Mouse (Mus musculus) liver, embryonic 14.5 days (tissue): ENCODE measurements around the gene Cacna2d2. TPM values are rescaled to one million over a fixed set of nuclear protein-coding genes. Genes with fewer than 3 reads are reported as not detected.
A peak's percentile ranks its signal among the peaks of the same experiment; 100 is the strongest.

Experiments used
- ATAC-seq: fragments of 200-750 bp; cut with Nextera tagmentation; 2 replicates; pipeline ENCODE4 v1.8.0; 2017; ENCODE audit warnings: moderate number of reproducible peaks, mild to moderate bottlenecking, moderate library complexity; ENCODE audit not compliant: insufficient read depth
- DNase-seq, 3 experiments: peaks; one replicate each; pipeline ENCODE4 v3.0.0-alpha.2; 2012 to 2013; ENCODE audit warnings: low read depth in 3 of 3, low spot score in 3 of 3
- H3K27ac ChIP-seq: fragments of 300-500 bp; sonication (generic); 2 replicates; pipeline ENCODE4 v1.5.1; 2014; ENCODE audit warnings: moderate library complexity, mild to moderate bottlenecking, control low read depth, inconsistent platforms
- H3K27me3 ChIP-seq: fragments of 300-500 bp; sonication (generic); 2 replicates; pipeline ENCODE4 v1.6.1; 2014; ENCODE audit warnings: mild to moderate bottlenecking, low read length, moderate library complexity; ENCODE audit not compliant: control insufficient read depth, insufficient read depth
- H3K36me3 ChIP-seq: fragments of 300-500 bp; sonication (generic); replicated peaks from 2 replicates; pipeline ENCODE4 v1.6.1; 2014; ENCODE audit warnings: low read depth; ENCODE audit not compliant: control insufficient read depth, insufficient read depth
- H3K4me1 ChIP-seq, 2 experiments: fragments of 200-500 bp in 1 of 2; fragments of 300-500 bp in 1 of 2; sonication (generic) in 1 of 2; replicated peaks; 2 replicates each; pipeline ENCODE4 v1.6.1; 2012 to 2014; ENCODE audit warnings: antibody characterized with exemption in 1 of 2, inconsistent platforms in 1 of 2, low read length in 1 of 2; ENCODE audit not compliant: control insufficient read depth in 2 of 2, insufficient read depth in 2 of 2
- H3K4me2 ChIP-seq: fragments of 300-500 bp; sonication (generic); 2 replicates; pipeline ENCODE4 v1.6.1; 2014; ENCODE audit warnings: low read depth, mild to moderate bottlenecking, control low read depth, moderate library complexity
- H3K4me3 ChIP-seq, 2 experiments: fragments of 200-500 bp in 1 of 2; fragments of 300-500 bp in 1 of 2; sonication (generic) in 1 of 2; 2 replicates each; pipeline ENCODE4 v1.5.1; 2012 to 2014; ENCODE audit warnings: low read depth in 2 of 2, low read length in 2 of 2, mild to moderate bottlenecking in 2 of 2, control low read depth in 1 of 2, inconsistent platforms in 1 of 2, moderate library complexity in 1 of 2; ENCODE audit not compliant: insufficient read depth in 1 of 2
- H3K9ac ChIP-seq: fragments of 300-500 bp; sonication (generic); replicated peaks from 2 replicates; pipeline ENCODE4 v1.6.1; 2014; ENCODE audit warnings: mild to moderate bottlenecking, control low read depth, moderate library complexity
- H3K9me3 ChIP-seq: fragments of 300-500 bp; sonication (generic); 2 replicates; pipeline ENCODE4 v1.6.1; 2016; ENCODE audit warnings: low read length, mixed read lengths; ENCODE audit not compliant: control insufficient read depth
- CTCF ChIP-seq: IDR thresholded peaks from 2 replicates; pipeline ENCODE4 v1.5.1; 2016; ENCODE audit warnings: antibody characterized with exemption, low read depth, control low read depth
- EP300 ChIP-seq: IDR thresholded peaks from 2 replicates; pipeline ENCODE4 v1.6.1; 2016; ENCODE audit warnings: antibody characterized with exemption, low read depth
- WGBS: fragments of 180-500 bp; shearing (Covaris S2); extraction: QIAGEN DNeasy Blood & Tissue Kit; methylation state at CpG from one replicate; pipeline ENCODE4 v1.1.7; 2014; ENCODE audit not compliant: insufficient replicate concordance; 5-methylcytosine and 5-hydroxymethylcytosine counted together
- polyA plus RNA-seq, 2 experiments: library from polyadenylated mRNA; depleted of rRNA in 1 of 2; stranded (reverse) in 1 of 2; unstranded in 1 of 2; fragments of >200 nt; fragmentation: Nextera tagmentation in 1 of 2; extraction: Ambion mirVana in 1 of 2; gene quantifications; 2 replicates each; pipeline versions ENCODE4 v1.2.1 to v1.2.3; 2012 to 2014

The Cacna2d2 gene
- polyA plus RNA-seq, 2 experiments: 0.06 TPM; not detected in 1

GRCm38 (mm10) chr9:107474016-107474415 lies 74.6 kb downstream of the Cacna2d2 start:
- Histone ChIP-seq H3K9me3 (no peaks in the 10 kb centered on the region), H3K4me3 (no peak overlapping the region), H3K4me1 (no peaks in the 10 kb centered on the region), H3K9ac (no peak overlapping the region), H3K27ac (no peak overlapping the region), H3K4me2 (no peak overlapping the region), H3K27me3 (no peaks in the 10 kb centered on the region), H3K36me3 (no peaks in the 10 kb centered on the region)
- TF ChIP-seq CTCF (no peak), EP300 (no peak)
- no peak for DNase-seq
- no peak for ATAC-seq
- 42% methylated on average over 1 of the region's 1 CpGs for WGBS

- Histone ChIP-seq H3K4me1 (no peaks in the 10 kb centered on the region; a peak in 2 of 4 replicates), H3K4me3 (no peak overlapping the region), H3K27me3 (no peaks in the 10 kb centered on the region), H3K9ac (no peak overlapping the region), H3K9me3 (no peaks in the 10 kb centered on the region), H3K36me3 (no peaks in the 10 kb centered on the region), H3K27ac (no peak overlapping the region), H3K4me2 (no peak overlapping the region)
- 39% methylated on average over 5 of the region's 5 CpGs for WGBS
- no peak for DNase-seq
- TF ChIP-seq EP300: no peak
- TF ChIP-seq CTCF: peak; percentile 62
- no peak for ATAC-seq
These were observed 79.6 kb downstream of the Cacna2d2 start for GRCm38 (mm10) chr9:107478979-107479378.

GRCm38 (mm10) chr9:107479593-107479992 lies 80.2 kb downstream of the Cacna2d2 start:
- no peak overlapping the region for H3K4me3 ChIP-seq
- no peak for DNase-seq
- no peak overlapping the region for H3K4me2 ChIP-seq
- no peak overlapping the region for H3K9ac ChIP-seq
- WGBS: 24% methylated on average over 14 of the region's 14 CpGs
- TF ChIP-seq EP300 (no peak), CTCF (no peak)
- no peak overlapping the region for H3K27ac ChIP-seq
- ATAC-seq: no peak
- H3K27me3 ChIP-seq: no peaks in the 10 kb centered on the region
- H3K36me3 ChIP-seq: no peaks in the 10 kb centered on the region
- H3K4me1 ChIP-seq: no peaks in the 10 kb centered on the region; a peak in 2 of 4 replicates
- no peaks in the 10 kb centered on the region for H3K9me3 ChIP-seq

GRCm38 (mm10) chr9:107480477-107481069 lies 81.2 kb downstream of the Cacna2d2 start:
- TF ChIP-seq EP300 (no peak), CTCF (no peak)
- ATAC-seq (no peak), DNase-seq (no peak)
- H3K27ac ChIP-seq: no peak overlapping the region
- no peak overlapping the region for H3K9ac ChIP-seq
- no peak overlapping the region for H3K4me2 ChIP-seq
- H3K9me3 ChIP-seq: no peaks in the 10 kb centered on the region
- no peak overlapping the region for H3K4me3 ChIP-seq
- H3K27me3 ChIP-seq: no peaks in the 10 kb centered on the region
- no peaks in the 10 kb centered on the region; a peak in 2 of 4 replicates for H3K4me1 ChIP-seq
- WGBS: 28% methylated on average over 9 of the region's 9 CpGs
- H3K36me3 ChIP-seq: no peaks in the 10 kb centered on the region

- Histone ChIP-seq H3K9ac (no peak overlapping the region), H3K27me3 (no peaks in the 10 kb centered on the region), H3K4me3 (no peak overlapping the region), H3K36me3 (no peaks in the 10 kb centered on the region), H3K27ac (no peak overlapping the region), H3K9me3 (no peaks in the 10 kb centered on the region), H3K4me1 (no peaks in the 10 kb centered on the region; a peak in 2 of 4 replicates), H3K4me2 (no peak overlapping the region)
- ATAC-seq (no peak), DNase-seq (no peak)
- TF ChIP-seq CTCF (no peak), EP300 (no peak)
- WGBS: 40% methylated on average over 16 of the region's 16 CpGs
These were observed 81.9 kb downstream of the Cacna2d2 start for GRCm38 (mm10) chr9:107481340-107481739.
